Mouse (Mus musculus): ENCODE measurements around the gene Ear2.
"Not testable (repeated sequence)": the region's sequence is repeated elsewhere in the genome, so short reads cannot be mapped to it uniquely, and the experiment has no call there.

Gene Ear2

DNA sequence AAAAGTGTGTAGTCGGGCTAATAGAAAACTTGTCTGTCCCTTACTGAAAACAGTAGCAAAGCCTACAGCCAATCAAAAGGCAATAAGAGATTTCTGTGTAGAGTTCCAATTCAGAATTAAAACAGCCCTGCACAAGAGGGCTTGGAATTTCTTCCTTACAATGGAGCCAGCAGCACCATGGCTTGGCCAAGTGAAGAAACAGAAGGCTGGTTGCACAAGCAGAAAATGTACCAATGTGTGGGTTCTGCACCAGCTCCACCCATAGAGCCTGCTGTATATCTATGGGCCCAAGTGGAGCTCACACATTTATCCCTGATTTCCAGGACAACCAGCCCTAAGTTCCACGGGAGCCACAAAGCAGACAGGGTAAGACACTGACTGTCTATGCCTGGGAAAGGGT lies at the start of gene Ear2:
Gene Ear2 (plus strand): TSS at position 301 of the 400 bp plus-strand sequence.
- DNase-seq (ENCODE audit: low spot score), result not testable (repeated sequence)

DNA sequence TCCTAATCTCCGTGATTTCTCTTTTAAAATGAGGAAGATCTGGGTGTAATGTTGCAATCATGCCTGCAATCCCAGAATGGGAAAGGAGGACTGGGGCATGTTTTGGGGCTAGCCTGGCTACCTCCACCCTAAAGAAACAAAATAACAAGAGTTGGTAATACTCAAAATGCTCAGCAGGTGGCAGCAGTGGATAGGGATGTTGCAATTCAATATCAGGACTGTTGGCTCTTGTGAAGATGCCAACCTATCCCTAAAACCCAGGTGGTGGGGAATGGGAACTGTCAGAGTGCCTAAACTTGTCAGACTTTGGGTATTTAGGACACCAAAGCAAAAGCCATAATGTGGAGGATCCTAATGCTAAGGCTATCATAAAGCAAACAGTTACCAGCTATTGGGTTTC lies 34.6 kb upstream of the Ear2 start:
- DNase-seq (ENCODE audit: low spot score), result not testable (repeated sequence)

DNA sequence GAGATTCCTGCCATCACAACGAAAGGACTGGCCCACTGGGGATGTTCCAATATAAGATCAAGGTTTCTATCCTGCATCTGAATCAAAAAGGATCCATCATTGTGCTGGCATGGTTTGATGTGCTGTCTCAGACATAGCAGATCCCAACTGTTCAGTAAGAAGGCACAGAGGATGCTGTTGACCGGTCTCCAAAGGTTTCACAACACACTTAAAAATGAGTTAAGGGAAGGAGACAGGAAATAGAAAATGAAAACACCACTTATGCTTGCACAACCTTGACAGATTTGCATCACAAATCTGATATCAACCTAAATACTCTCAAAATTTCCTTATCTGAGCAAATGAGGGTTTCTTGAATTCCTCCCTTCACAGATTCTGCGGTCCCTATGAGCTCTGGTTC lies 31.9 kb upstream of the Ear2 start:
- DNase-seq (ENCODE audit: low spot score), result not testable (repeated sequence)

DNA sequence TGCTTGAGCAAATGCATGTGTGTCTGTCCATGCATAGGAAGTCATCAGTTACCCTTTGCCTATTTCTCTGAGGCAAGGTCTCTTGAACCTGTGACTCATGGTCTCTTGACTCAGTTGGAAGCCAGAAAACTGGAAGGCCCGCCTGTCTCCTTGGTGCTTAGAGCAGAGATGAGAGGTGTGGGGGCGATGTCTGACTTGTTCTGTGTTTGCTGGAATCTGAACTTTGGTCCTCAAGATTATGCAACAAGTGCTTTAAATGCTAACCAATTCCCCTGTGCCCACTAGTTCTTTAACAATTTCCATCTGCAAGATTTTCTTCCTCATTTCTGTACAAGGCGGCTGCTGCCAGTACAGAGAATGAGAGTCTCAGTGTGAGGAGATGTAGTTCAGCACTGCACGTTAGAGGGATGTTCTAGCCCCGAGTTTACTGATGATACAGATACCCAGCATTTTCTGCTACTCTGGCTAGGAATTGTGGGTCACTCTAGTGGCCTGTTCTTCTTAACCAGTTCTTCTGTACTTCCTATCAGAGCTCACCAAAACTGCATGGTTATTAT lies 24.6 kb upstream of the Ear2 start:
- DNase-seq (ENCODE audit: low spot score), result not testable (repeated sequence)

DNA sequence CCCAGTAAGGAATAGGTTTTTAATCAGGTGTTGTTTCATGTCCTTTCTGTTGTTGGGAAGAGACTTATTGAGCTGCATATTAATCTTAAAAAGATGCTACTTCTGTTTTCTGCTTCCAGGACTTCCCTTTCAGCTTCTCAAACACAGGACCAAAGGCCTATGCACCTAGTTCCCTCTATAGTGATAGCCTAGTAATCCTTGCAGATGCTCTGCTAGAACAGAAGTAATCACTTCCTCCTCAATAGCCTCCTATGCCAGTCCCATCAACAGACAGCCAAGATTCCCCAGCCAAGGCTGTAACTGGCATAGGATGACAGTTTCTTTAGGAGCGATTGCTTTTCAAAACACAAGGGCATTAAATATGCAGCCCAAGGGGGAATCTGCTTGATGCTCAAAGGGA lies 15.9 kb upstream of the Ear2 start:
- DNase-seq (ENCODE audit: low spot score), result not testable (repeated sequence)

DNA sequence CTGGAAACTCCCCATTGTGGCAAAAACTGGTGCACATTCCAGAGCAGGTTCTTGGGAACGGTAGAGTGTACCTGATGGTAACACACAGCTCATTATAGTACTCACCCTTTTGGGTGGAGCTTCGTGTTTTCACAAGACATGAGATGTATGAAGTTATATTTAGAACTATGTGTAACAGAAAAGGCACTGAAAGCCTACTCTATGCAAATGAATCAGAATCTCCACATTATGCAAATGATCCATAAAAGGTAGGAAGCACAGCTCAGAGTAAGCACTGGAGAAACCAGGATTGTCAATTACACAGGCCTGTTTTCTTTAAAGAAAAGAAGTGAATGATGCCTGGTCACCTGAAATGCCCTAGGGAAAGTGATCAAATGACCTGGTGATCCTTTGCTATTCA lies 14.9 kb upstream of the Ear2 start:
- not testable (repeated sequence) for DNase-seq (ENCODE audit: low spot score)

DNA sequence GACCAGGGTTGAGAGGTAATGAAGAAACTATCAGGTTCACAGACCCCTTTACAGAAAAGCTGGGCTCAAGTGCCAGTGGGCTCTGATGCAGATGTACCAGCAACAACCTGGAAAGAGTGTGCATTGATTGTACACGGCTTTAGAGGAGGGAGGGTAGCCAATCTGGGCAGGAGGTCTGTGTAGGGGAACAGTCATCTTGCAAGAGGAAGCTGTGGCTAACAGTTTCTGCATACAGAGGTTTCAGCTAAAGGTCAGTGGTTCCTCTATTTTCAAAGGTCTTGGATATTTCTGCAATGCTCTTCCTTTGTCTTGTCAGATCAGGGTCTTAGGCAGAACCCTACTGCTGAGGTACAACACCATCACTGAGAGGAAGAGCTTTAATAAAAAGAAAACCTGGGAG lies 10.9 kb upstream of the Ear2 start:
- not testable (repeated sequence) for DNase-seq (ENCODE audit: low spot score)

DNA sequence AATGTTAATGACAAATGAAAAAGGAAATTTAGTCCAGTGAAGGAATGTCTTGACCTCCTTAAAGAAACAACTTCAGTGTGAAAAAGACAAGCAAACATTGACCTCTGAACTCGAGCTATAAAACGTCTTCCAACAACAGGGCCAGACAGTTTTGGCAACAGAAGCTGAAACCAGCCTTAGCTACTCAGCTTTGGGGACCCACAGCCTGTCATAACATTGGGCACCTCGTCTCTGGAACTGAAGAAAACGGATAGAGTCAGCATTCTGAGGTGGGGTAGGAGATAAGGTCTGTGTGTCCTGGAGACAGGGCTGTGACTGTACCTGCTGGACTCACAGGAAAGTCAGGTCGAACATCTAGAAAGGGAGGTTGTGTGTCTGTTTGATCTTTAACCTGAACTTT lies 8.0 kb upstream of the Ear2 start:
- DNase-seq (ENCODE audit: low spot score), result not testable (repeated sequence)

DNA sequence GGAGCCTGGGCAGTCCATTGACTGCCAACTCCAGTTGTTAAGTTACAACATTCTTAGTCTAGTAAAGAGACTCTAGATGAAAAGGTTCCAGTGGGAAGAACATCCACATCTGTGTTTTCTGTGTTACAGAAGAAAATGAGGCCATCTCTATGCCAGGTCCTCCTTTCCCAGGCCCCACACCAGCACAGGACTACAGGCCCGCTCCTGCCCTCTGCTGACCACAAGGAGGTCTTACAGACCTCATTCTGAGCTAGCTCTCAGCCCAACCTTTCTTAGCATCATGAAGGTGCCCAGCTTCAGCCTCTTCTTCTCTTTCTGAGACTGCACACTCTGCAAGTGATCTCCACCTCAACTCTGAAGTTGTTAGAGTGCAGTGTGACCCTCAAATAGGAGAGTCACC lies 2.4 kb upstream of the Ear2 start:
- DNase-seq (ENCODE audit: low spot score), result not testable (repeated sequence)

DNA sequence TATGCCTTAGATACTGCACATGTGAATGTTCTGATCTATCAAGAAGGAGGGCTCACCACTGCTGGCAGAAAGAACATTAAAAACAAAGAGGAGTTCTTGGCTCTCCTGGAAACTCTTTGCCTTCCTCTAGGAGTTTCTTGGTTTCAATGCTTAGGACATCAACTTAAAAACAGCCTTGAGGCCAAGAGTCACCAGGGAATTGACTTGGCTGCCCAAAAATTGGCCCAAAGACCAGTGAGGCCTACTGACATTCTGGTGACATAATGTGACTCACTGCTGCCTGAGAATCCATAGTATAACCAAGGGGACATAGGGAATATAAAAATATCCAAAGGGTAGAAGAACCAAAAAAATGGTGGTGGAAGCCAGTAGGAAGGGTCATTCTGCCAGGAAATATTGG lies 8.5 kb downstream of the Ear2 start:
- no peak for DNase-seq (ENCODE audit: low spot score)

DNA sequence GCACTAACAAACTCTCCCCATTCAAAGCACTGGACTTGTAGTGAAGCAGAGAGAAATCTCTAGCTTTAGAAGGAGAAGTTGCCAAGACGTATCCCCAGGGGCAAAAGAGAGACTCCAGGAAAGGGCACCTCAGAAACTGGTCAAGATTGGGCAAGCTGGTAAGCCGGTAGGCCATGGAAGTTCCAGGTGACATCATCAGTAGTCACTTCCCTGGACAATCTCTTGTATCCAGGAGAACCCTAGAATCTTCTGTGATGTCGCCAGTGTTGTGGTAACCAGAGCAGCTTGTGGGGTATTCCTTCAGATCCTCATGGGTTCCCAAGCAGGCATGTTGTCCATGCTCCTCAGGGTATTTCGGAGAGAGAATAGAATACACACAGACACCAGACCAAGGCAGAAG lies 21.1 kb downstream of the Ear2 start, which contains the start of gene Gm3327:
Gene Gm3327 (plus strand): TSS at position 301 of the 400 bp plus-strand sequence.
- not testable (repeated sequence) for DNase-seq (ENCODE audit: low spot score)

All from left cerebral cortex, adult 11 months (tissue).